Mouse (Mus musculus) hindbrain, embryonic 14.5 days (tissue): ENCODE data around the gene B4galt2. TPM values are rescaled to one million over a fixed set of nuclear protein-coding genes. Genes with fewer than 3 reads are reported as not detected.

ENCODE experiments used
- ATAC-seq: fragments of 200-750 bp; cut with Nextera tagmentation; 2 replicates; pipeline ENCODE4 v1.8.0; 2017; ENCODE audit warnings: moderate number of reproducible peaks, mild to moderate bottlenecking, moderate TSS enrichment, moderate library complexity; ENCODE audit not compliant: low FRiP score
- DNase-seq: peaks from one replicate; pipeline ENCODE4 v3.0.0-alpha.2; 2015; ENCODE audit warnings: low spot score
- H3K27ac ChIP-seq: fragments of 300-500 bp; sonication (generic); 2 replicates; pipeline ENCODE4 v1.5.1; 2014; ENCODE audit warnings: mild to moderate bottlenecking, moderate library complexity
- H3K27me3 ChIP-seq: fragments of 300-500 bp; sonication (generic); 2 replicates; pipeline ENCODE4 v1.6.1; 2014; ENCODE audit warnings: mild to moderate bottlenecking, low read length, mixed read lengths; ENCODE audit not compliant: control insufficient read depth, insufficient read depth
- H3K36me3 ChIP-seq: fragments of 300-500 bp; sonication (generic); replicated peaks from 2 replicates; pipeline ENCODE4 v1.6.1; 2014; ENCODE audit not compliant: control insufficient read depth, insufficient read depth
- H3K4me1 ChIP-seq: fragments of 300-500 bp; sonication (generic); replicated peaks from 2 replicates; pipeline ENCODE4 v1.6.1; 2014; ENCODE audit warnings: antibody characterized with exemption, low read length, mixed read lengths; ENCODE audit not compliant: control insufficient read depth, insufficient read depth
- H3K4me2 ChIP-seq: fragments of 300-500 bp; sonication (generic); replicated peaks from 2 replicates; pipeline ENCODE4 v1.6.1; 2014; ENCODE audit warnings: mild to moderate bottlenecking, moderate library complexity
- H3K4me3 ChIP-seq: fragments of 300-500 bp; sonication (generic); replicated peaks from 2 replicates; pipeline ENCODE4 v1.5.1; 2014; ENCODE audit warnings: mild to moderate bottlenecking, low read length
- H3K9ac ChIP-seq: fragments of 300-500 bp; sonication (generic); 2 replicates; pipeline ENCODE4 v1.6.1; 2014
- H3K9me3 ChIP-seq: fragments of 300-500 bp; sonication (generic); 2 replicates; pipeline ENCODE4 v1.6.1; 2016; ENCODE audit warnings: low read length; ENCODE audit not compliant: control insufficient read depth
- WGBS: fragments of 180-500 bp; shearing (Covaris S2); extraction: QIAGEN DNeasy Blood & Tissue Kit; methylation state at CpG from one replicate; pipeline ENCODE4 v1.1.7; 2014; 5-methylcytosine and 5-hydroxymethylcytosine counted together
- polyA plus RNA-seq: library from polyadenylated mRNA; unstranded; fragments of >200 nt; fragmentation: Nextera tagmentation; extraction: Ambion mirVana; gene quantifications from 2 replicates; pipeline ENCODE4 v1.2.1, GENCODE M21; 2014

B4galt2 gene
- polyA plus RNA-seq, 1 experiment from 2014 or later, result 78.0 TPM

DNA sequence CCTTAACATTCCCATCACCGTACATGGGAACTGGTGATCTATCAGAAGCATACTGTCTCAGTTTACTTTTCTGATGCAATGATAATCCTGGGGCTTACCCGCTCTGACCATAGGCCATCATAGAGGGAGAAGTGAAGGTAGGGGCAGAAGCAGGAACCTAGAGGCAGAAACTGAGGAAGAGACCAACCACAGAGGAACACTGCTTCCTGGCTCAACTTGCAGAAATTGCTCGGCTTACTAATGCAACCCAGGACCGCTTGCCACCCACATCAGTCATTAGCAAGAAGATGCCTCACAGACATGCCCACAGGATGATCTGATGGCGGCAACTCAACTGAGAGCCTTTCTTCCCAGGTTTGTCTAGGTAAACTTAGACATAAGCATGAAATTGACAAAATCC is 35.5 kb upstream of the B4galt2 start:
- Histone ChIP-seq H3K9me3 (no peaks in the 10 kb centered on the region), H3K4me1 (peaks cover 14% of the 10 kb centered on the region), H3K4me3 (no peak overlapping the region), H3K27ac (no peak overlapping the region), H3K36me3 (no peaks in the 10 kb centered on the region), H3K9ac (no peak overlapping the region), H3K27me3 (no peaks in the 10 kb centered on the region), H3K4me2 (no peak overlapping the region)
- ATAC-seq (no peak), DNase-seq (no peak)
- WGBS, result 93% methylated on average over 5 of the region's 5 CpGs

DNA sequence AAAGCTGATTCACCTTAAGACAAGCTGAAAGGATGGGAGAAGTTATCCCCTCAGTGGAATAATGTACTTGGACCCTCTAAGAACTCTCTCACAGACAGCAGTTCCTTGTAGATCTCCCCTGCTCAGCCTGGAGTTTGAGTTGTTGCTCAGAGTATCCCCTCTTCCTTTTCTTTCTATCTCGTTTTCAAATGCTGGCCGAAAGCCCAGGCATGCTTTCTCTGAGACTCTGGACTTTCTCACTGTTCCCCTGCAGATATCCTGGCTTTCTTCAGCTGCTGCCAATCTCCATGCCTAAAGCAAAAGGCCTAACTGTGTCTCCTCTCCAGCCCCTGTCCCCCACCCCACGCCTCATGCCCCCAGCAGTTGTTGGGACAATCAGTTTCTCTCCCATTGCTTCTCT is 35.0 kb upstream of the B4galt2 start:
- Histone ChIP-seq H3K36me3 (no peaks in the 10 kb centered on the region), H3K4me2 (no peak overlapping the region), H3K9me3 (no peaks in the 10 kb centered on the region), H3K27ac (no peak overlapping the region), H3K27me3 (no peaks in the 10 kb centered on the region), H3K4me1 (peaks cover 19% of the 10 kb centered on the region), H3K4me3 (no peak overlapping the region), H3K9ac (no peak overlapping the region)
- DNase-seq, result no peak
- WGBS, result 69% methylated on average over 3 of the region's 3 CpGs
- no peak for ATAC-seq

DNA sequence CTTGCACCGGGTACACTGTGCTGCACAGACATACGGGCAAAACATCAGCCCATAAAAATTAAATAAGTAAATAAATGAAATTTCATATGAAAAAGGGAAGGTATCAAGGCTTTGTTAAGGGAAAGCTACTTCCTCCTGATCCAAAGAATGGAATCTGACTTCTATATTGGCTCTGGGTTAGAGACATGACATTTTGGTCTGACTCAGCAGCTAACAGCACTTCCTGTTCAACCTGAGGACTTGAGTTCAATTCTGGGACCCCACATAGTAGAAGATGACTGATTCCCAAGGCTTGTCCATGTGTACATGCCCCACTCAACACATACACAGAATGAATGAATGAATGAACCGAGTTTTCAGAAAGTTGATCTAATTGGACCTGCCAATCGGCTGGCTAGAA is 34.6 kb upstream of the B4galt2 start:
- no peak for DNase-seq
- 94% methylated on average over 4 of the region's 4 CpGs for WGBS
- no peaks in the 10 kb centered on the region for H3K27me3 ChIP-seq
- H3K4me3 ChIP-seq, result no peak overlapping the region
- H3K9me3 ChIP-seq, result no peaks in the 10 kb centered on the region
- H3K4me2 ChIP-seq, result no peak overlapping the region
- H3K36me3 ChIP-seq, result no peaks in the 10 kb centered on the region
- no peak overlapping the region for H3K27ac ChIP-seq
- no peak for ATAC-seq
- H3K4me1 ChIP-seq, result peaks cover 23% of the 10 kb centered on the region
- no peak overlapping the region for H3K9ac ChIP-seq

DNA sequence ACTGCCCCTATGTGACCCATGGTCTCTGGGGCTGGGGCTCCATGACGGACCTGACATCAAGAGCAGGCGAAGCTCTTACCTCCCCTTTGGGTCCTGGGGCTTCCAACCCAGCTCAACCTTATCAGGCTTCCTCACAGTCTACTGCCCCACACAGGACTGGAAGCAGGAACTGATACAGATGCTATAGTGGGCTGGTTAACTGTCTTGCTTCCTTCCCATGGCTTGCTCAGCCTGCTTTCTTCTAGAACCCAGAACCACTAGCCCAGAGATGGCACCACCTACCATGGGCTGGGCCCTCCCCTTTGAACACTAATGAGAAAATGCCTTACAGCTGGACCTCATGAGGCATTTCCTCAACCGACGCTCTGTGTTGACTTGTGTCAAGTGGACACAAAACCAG is 34.1 kb upstream of the B4galt2 start:
- Histone ChIP-seq H3K4me2 (no peak overlapping the region), H3K9me3 (no peaks in the 10 kb centered on the region), H3K27ac (no peak overlapping the region), H3K9ac (no peak overlapping the region), H3K36me3 (0 out of 2 replicates have a peak, but pooled peaks cover 1% of the 10 kb centered on the region), H3K27me3 (no peaks in the 10 kb centered on the region), H3K4me3 (no peak overlapping the region), H3K4me1 (peaks cover 28% of the 10 kb centered on the region)
- 87% methylated on average over 4 of the region's 4 CpGs for WGBS
- DNase-seq, result no peak
- no peak for ATAC-seq

DNA sequence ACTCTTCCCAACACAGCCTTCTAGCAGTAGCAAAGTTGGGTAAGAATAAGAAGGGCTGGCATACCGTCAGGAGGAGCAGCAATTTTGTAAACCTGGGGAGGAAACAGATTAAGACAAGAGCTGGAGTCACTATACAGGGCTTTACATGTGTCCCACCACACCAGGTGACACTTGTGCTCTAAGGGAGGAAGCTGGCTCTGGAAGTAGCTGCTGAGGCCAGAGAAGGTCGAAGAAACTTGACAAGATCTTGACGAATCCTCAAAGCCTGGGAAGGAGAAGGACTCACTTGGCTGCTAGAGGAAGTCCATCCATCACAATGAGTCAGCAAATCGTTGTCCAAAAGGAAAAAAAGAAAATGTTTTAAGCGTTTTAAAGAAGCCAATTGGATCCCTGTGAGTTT is 33.1 kb upstream of the B4galt2 start:
- WGBS, result 90% methylated on average over 5 of the region's 5 CpGs
- DNase-seq (no peak), ATAC-seq (no peak)
- Histone ChIP-seq H3K9ac (no peak overlapping the region), H3K4me1 (peaks cover 31% of the 10 kb centered on the region), H3K27ac (no peak overlapping the region), H3K4me3 (no peak overlapping the region), H3K36me3 (peaks cover 11% of the 10 kb centered on the region), H3K9me3 (no peaks in the 10 kb centered on the region), H3K27me3 (no peaks in the 10 kb centered on the region), H3K4me2 (peak overlapping the region; percentile 98)

DNA sequence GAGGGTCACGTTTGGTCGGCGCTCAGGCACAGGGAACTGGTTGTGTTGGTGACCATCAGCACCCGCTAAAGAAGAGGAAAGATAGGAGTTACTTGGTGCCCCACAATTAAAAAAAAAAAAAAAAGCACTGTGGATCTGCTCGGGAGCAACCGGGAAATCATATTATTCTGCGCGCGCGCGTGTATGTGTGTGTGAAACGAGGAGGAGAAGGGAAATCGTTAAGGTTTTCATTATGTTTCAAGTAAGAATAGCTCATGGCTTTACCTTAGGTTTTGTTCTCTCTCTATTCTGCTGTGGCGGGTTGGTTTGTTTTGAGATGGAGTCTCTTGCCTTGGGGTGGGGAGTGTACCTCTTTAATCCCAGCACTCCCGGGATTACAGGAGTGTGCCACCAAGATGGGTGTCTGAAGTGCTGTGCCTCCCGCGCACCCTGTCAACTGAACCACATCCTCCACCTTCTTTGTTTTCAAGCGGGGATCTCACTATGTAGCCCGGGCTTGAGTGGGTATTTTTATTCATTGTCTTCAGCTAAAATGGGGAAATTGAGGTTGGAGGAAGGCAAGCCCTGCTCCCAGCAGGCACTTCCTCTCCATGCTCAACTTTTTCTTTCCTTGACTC is 32.3 kb upstream of the B4galt2 start:
- 6% methylated on average over 19 of the region's 19 CpGs for WGBS
- no peaks in the 10 kb centered on the region for H3K27me3 ChIP-seq
- ATAC-seq (no peak), DNase-seq (no peak)
- H3K4me3 ChIP-seq, result peak overlapping the region; percentile 83
- peak overlapping the region; percentile 3; the same call in 1 of the 2 replicates for H3K27ac ChIP-seq
- peaks cover 33% of the 10 kb centered on the region for H3K4me1 ChIP-seq
- no peaks in the 10 kb centered on the region for H3K9me3 ChIP-seq
- peak overlapping the region; percentile 98 for H3K4me2 ChIP-seq
- H3K36me3 ChIP-seq, result peaks cover 17% of the 10 kb centered on the region
- peak overlapping the region; percentile 75 for H3K9ac ChIP-seq

DNA sequence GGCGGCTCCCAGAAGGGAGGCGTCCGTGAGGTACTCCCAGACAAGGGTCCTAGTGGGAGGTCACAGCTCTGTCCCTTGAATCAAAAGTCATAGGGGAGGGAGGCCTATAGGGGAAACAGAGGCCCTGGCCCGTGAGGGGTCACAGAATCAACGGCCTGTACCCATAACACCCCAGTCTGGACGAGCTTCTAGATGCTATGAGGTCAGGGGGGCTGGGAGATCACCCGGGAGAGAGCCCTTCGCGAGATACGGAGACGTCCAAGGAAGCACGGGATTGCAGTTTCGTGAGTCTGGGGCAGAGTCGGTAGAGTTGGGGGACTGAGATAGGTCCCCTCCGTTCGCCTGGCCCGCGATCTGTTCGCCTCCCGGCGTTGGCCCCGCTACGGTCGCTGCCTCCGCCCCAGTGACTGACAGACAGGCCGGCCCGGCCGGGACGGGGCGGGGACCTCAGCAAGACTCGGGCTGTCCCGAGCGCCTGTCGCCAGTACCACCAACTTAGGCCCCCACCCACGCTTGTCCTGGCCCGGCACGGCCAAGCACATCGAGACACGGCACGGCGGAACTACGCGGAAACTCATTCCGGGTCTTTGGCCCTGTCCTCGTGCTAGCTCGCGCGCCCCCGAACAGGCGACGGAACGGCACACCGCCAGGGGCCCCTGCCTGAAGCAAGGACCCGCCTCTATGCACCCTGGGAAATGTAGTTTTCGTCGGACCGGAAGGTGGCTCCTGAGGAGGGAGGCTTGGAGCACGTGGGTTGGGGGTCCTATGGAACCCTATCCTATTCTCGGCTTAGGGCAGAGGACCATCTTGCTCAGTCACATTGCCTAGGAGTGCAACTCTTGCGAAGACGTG is 31.5 kb upstream of the B4galt2 start, which contains the start of gene Ipo13:
Ipo13 (minus strand) TSS at position 409 of the 852 bp plus-strand sequence.
- H3K4me3 ChIP-seq, result peak within 1 kb of the TSS; percentile 83
- ATAC-seq (peak; percentile 95), DNase-seq (peak; percentile 94)
- no peaks in the 10 kb centered on the region for H3K9me3 ChIP-seq
- H3K27ac ChIP-seq, result peak within 1 kb of the TSS; percentile 81
- peaks cover 39% of the 10 kb centered on the region for H3K4me1 ChIP-seq
- under 1% methylated on average over 61 of the region's 61 CpGs for WGBS
- no peaks in the 10 kb centered on the region for H3K27me3 ChIP-seq
- H3K4me2 ChIP-seq, result peak within 1 kb of the TSS; percentile 98
- peak within 1 kb of the TSS; percentile 75 for H3K9ac ChIP-seq
- H3K36me3 ChIP-seq, result peaks cover 22% of the 10 kb centered on the region

DNA sequence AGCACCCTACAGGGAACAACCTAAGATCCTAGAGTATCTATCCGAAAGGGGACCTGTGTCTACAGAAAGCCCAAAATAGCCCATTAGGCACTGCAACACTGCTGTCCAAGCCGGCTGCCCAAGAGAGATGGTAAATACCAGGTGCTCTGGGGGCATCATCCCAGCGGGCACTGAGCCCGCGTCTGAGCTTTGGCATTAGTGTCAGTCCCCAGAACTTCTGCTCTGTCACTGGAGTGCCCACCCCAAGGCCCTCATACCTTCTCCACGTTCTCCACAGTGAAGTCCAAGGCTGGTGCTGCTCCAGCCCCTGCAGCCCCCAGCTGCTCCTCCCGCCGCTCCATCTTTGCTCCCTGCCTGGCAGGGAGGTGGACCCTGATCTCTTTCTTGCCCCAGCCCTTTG is 30.7 kb upstream of the B4galt2 start:
- no peak overlapping the region for H3K27ac ChIP-seq
- peak overlapping the region; percentile 83 for H3K4me3 ChIP-seq
- H3K9ac ChIP-seq, result peak overlapping the region; percentile 75
- no peaks in the 10 kb centered on the region for H3K9me3 ChIP-seq
- H3K4me2 ChIP-seq, result peak overlapping the region; percentile 98
- no peak for DNase-seq
- peaks cover 23% of the 10 kb centered on the region for H3K36me3 ChIP-seq
- 19% methylated on average over 8 of the region's 8 CpGs for WGBS
- no peaks in the 10 kb centered on the region for H3K27me3 ChIP-seq
- H3K4me1 ChIP-seq, result peaks cover 47% of the 10 kb centered on the region
- ATAC-seq, result no peak; the same call in 1 of the 2 replicates

DNA sequence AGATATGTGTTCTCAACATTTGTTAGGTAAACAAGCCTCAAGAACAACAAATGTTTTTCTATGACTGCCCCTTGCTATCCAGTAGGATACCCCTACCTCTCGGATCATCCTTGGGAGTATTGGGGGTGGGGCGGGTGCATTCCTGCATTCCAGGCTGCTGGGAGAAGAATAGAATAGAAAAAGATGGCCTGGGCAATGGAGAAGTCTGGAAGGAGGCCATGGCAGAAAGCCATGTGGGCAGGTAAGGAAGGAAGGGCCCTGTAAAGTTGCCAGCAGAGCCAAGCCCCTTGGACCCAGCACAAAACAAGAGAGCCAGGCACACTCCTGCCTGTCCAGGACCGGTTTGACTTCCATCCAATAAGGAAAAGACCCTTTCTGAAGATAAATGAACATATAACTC is 30.1 kb upstream of the B4galt2 start:
- peak overlapping the region; percentile 83 for H3K4me3 ChIP-seq
- DNase-seq (no peak), ATAC-seq (no peak)
- peak overlapping the region; percentile 75 for H3K9ac ChIP-seq
- H3K9me3 ChIP-seq, result no peaks in the 10 kb centered on the region
- H3K27ac ChIP-seq, result no peak overlapping the region
- H3K4me2 ChIP-seq, result peak overlapping the region; percentile 98
- peaks cover 23% of the 10 kb centered on the region for H3K36me3 ChIP-seq
- no peaks in the 10 kb centered on the region for H3K27me3 ChIP-seq
- WGBS, result 47% methylated on average over 3 of the region's 3 CpGs
- H3K4me1 ChIP-seq, result peaks cover 53% of the 10 kb centered on the region
